Mouse (Mus musculus) MEL (cell line): ENCODE data around the gene Ets1.

Source experiments
- CHD2 ChIP-seq: IDR thresholded peaks from 2 replicates; pipeline ENCODE4 v1.6.1; 2011; ENCODE audit warnings: low read length, improper control_type of control experiment
- EP300 ChIP-seq, 2 experiments: IDR thresholded peaks; 2 replicates each; pipeline ENCODE4 v1.6.1; 2011; ENCODE audit warnings: improper control_type of control experiment in 2 of 2, low read length in 2 of 2, low read depth in 1 of 2, mild to moderate bottlenecking in 1 of 2
- KAT2A ChIP-seq: conservative IDR thresholded peaks from 2 replicates; pipeline ENCODE4 v1.6.1; 2012; ENCODE audit warnings: low read depth, low read length, improper control_type of control experiment, inconsistent platforms
- MYC ChIP-seq: IDR thresholded peaks from 2 replicates; pipeline ENCODE4 v1.6.1; 2011; ENCODE audit warnings: low read depth, mild to moderate bottlenecking, low read length, improper control_type of control experiment, moderate library complexity
- NELFE ChIP-seq: IDR thresholded peaks from 2 replicates; pipeline ENCODE4 v1.6.1; 2011; ENCODE audit warnings: low read depth, low read length, improper control_type of control experiment
- USF2 ChIP-seq, 2 experiments: IDR thresholded peaks; 2 replicates each; pipeline ENCODE4 v1.6.1; 2011 to 2012; ENCODE audit warnings: improper control_type of control experiment in 2 of 2, low read length in 2 of 2, borderline replicate concordance in 1 of 2, inconsistent platforms in 1 of 2, low read depth in 1 of 2, mild to moderate bottlenecking in 1 of 2; ENCODE audit not compliant: insufficient read depth in 1 of 2
- ZNF384 ChIP-seq: IDR thresholded peaks from 2 replicates; pipeline ENCODE4 v1.6.1; 2012; ENCODE audit warnings: low read depth, mild to moderate bottlenecking, inconsistent platforms, low read length, improper control_type of control experiment

DNA sequence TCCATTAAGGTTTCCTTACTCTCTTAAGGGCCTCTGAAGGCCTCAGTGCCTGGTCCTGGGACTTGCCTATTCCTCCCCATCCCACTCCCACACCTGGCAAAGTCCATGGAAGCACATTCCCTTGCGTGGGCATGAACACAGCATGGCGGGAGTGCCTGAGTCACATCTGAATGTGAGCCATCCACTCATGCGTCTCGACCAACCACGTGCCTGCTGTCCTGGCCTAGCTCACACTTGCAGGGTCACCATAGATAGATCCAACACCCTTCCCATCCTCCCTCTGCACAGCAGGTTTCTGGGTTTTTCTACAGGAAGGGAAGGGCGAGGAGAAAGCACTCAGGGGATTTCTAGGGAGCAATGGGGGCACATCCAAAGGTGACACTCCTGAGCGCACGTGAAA, 25.8 kb upstream of the Ets1 start:
- no peak for TF ChIP-seq USF2 (IDR thresholded peaks at IDR 0.05; ENCODE audit: borderline replicate concordance in 1 of 2, insufficient read depth in 1 of 2, low read depth in 1 of 2, low read length in 2 of 2)
- no peak for TF ChIP-seq EP300 (IDR thresholded peaks at IDR 0.05; ENCODE audit: low read depth in 1 of 2, low read length in 2 of 2)
- no peak for TF ChIP-seq KAT2A
- no peak for TF ChIP-seq NELFE
- no peak for TF ChIP-seq MYC
- no peak for TF ChIP-seq ZNF384
- TF ChIP-seq CHD2: no peak
